Mouse (Mus musculus) retina, embryonic 14.5 days (tissue): ENCODE data around the gene Slc22a21.
A peak's percentile ranks its signal among the peaks of the same experiment; 100 is the strongest.
"Not testable (repeated sequence)": the region's sequence is repeated elsewhere in the genome, so short reads cannot be mapped to it uniquely, and the experiment has no call there.

ENCODE experiments used
- DNase-seq: peaks from one replicate; pipeline ENCODE4 v3.0.0-alpha.2; 2015; ENCODE audit warnings: low spot score

Slc22a21 gene

GRCm38 (mm10) chr11:53979788-53980621 lies at the start of gene Slc22a21:
Gene Slc22a21 (minus strand): TSS chr11:53980332.
- peak; percentile 86 for DNase-seq

- no peak for DNase-seq
Measured at GRCm38 (mm10) chr11:54028997-54029396, 48.9 kb upstream of the Slc22a21 start.

- DNase-seq = peak; percentile 77
Measured at GRCm38 (mm10) chr11:54028044-54028951, 48.2 kb upstream of the Slc22a21 start, which contains the start of gene Slc22a4. Gene Slc22a4 (minus strand): TSS chr11:54028090.

GRCm38 (mm10) chr11:54027131-54028043 lies 47.3 kb upstream of the Slc22a21 start:
- no peak for DNase-seq

DNA sequence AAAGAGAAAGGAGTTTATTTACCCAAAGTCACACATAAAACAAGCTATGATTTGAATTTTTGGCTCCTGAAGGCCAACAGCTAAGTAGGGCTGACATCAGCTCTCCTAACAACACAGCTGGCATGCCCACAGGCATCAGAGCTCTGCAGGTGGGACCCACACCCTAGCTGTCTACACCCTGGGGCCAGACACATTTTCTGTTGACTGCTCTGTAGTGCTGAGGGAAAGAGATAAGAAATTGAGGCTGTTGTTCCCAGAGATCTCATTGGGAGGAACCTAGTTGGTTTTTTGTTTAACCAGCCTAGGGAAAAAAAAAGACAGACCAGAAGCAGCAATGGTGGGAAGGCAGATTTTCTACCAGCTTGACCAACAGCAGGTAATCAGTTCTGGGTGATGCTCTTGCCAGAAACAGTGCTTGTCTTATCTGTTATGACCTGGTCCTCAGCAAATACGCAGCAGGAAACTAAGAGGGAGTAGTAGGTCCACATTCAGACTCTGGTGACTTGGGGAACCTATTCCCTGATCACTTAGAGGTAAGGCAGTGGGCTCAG lies 46.4 kb upstream of the Slc22a21 start:
- no peak for DNase-seq

GRCm38 (mm10) chr11:54021396-54022093 lies 41.4 kb upstream of the Slc22a21 start:
- DNase-seq = no peak

DNA sequence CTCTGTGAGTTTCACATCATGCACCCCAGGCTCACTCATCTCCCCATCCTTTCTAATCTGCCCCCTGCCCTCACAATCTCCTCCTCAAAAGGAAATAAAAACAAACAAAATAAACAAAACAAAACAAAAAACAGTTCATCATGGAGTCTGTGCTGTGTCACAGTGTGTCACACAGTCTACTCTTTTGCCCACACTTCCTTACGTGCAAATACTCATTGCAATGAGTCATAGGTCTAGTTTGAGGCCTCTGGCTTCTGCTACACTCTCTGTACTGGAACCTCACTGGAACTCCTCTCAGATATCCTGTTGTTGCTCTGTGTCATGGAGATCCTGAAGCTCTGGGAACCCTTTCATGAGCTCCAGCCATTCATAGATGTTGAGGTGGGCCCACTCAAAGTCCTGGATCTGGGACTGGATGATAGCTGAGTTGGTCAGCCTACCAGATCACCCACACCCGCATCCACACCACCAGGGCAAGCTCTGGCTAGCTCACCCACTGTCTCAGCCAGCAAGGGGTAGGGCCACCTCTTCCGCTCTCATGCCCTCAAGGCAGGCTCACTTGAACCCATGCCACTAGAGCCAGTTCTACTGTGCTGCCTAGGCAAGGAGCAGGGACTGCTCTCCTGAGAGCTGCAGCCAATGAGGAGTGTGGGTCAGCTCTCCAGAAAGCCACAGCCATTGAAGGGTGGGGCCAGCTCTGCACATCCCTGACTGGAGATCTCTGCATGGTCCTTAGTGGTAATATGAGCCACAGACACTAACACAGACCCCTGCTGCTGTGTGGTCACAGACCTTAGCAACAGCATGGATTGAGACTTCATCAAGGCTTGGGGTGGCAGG lies 39.0 kb upstream of the Slc22a21 start:
- DNase-seq = no peak

DNA sequence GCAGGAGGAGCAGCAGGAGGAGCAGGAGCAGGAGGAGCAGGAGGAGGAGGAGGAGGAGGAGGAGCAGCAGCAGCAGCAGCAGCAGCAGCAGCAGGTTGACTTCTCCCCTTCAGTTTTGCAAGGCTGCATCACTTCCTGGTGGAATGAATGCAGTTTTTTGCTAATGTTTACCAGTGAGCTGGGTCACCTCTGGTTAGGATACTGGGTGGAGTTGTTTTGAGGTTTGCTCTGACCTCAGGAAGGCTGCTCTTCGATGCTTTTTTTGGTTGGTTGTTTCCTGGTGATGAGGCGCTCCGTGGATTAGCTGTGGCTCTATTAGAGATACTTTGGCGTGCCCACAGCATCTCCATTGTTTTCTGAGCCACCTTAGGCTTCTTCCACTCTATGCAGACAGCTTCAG lies 37.5 kb upstream of the Slc22a21 start:
- no peak for DNase-seq

GRCm38 (mm10) chr11:54016051-54016450 lies 35.9 kb upstream of the Slc22a21 start:
- peak; percentile 55 for DNase-seq

DNA sequence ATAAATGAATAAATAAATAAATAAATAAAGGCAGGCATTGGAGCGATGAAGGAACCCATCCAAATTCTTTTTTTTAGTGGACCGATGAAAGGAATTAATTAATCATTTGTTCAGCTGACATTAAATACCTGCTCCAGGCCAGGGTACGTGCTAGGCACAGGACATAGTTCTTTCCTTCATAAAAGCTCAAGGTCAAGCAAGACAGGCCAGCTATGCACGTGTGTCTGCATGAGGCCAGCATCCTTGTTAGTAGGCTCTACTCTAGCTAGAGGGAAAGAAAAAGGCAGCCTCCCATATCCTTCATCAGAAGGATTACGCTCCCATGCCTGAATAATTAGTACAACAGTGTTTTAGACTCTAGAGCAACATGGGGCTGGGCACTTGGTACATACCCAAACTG lies 32.8 kb upstream of the Slc22a21 start:
- DNase-seq = no peak

GRCm38 (mm10) chr11:54011255-54011654 lies 31.1 kb upstream of the Slc22a21 start:
- DNase-seq = no peak

GRCm38 (mm10) chr11:54008416-54008920 lies 28.3 kb upstream of the Slc22a21 start:
- DNase-seq = no peak

DNA sequence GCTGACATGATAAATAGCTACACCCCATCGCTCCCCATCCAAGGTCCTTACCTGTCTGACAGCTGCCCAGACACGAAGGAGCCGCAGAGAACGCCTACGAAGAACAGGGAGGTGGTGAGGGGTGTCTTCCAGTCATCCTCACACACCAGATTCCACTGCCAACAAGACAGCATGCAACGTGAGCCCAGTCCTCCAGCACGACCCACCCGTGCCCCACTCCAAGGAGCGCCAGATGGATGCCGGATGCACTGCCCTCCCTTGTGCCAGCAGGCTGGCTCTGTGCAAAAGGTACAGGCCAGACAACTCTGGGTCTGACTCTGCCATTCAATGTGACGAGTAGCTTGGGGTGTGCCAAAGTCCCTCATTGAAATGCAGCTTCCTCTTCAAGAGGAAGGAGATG lies 27.6 kb upstream of the Slc22a21 start:
- no peak for DNase-seq

- DNase-seq = no peak
Measured at GRCm38 (mm10) chr11:54006901-54007300, 26.8 kb upstream of the Slc22a21 start.

GRCm38 (mm10) chr11:54006362-54006761 lies 26.2 kb upstream of the Slc22a21 start:
- DNase-seq = not testable (repeated sequence)

DNA sequence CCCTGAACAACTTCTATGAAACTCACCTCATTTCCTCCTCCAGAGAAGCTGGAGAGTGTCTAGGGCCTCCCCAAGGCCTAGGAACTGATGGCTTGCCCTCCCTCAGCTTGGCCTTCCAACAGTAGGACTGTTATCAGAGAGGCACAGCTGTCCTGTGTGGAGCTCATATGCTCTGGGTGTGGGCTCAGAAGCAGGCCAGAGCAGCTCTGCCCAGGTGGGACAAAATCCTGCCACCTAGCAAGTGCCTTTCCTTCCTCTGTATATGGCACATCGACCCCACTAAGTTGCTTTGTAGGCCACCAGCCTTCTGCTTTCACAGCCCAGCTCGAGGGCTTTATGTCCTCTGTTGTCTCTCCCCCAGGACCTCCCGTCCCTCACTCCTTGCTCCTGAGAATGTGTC lies 24.6 kb upstream of the Slc22a21 start:
- no peak for DNase-seq

GRCm38 (mm10) chr11:54004221-54004620 lies 24.1 kb upstream of the Slc22a21 start:
- no peak for DNase-seq

GRCm38 (mm10) chr11:54002761-54003717 lies 22.9 kb upstream of the Slc22a21 start:
- DNase-seq = peak; percentile 85
